Mouse (Mus musculus) spleen, adult 2 months (tissue): Measurements from ENCODE around the gene Lrrk1. TPM values are rescaled to one million over a fixed set of nuclear protein-coding genes. Genes with fewer than 3 reads are reported as not detected.
A peak's percentile ranks its signal among the peaks of the same experiment; 100 is the strongest.

Source experiments
- DNase-seq, 2 experiments: peaks; one replicate each; pipeline versions ENCODE4 v3.0.0 to v3.0.0-alpha.2; 2012 to 2021; ENCODE audit warnings: low spot score in 2 of 2, low read depth in 1 of 2
- H3K27ac ChIP-seq: fragments of 200-500 bp; 2 replicates; pipeline ENCODE4 v1.5.1; 2012; ENCODE audit warnings: low read length, inconsistent platforms; ENCODE audit not compliant: insufficient read depth
- H3K27me3 ChIP-seq: fragments of 200-500 bp; 2 replicates; pipeline ENCODE4 v1.6.1; 2012; ENCODE audit warnings: mild to moderate bottlenecking, moderate library complexity, low read length, inconsistent platforms; ENCODE audit not compliant: control insufficient read depth, insufficient read depth
- H3K36me3 ChIP-seq: fragments of 200-500 bp; 2 replicates; pipeline ENCODE4 v1.6.1; 2012; ENCODE audit warnings: mild to moderate bottlenecking, low read length, inconsistent platforms; ENCODE audit not compliant: control insufficient read depth, insufficient read depth
- H3K4me1 ChIP-seq: fragments of 200-500 bp; 2 replicates; pipeline ENCODE4 v1.6.1; 2011; ENCODE audit warnings: inconsistent platforms; ENCODE audit not compliant: control insufficient read depth, insufficient read depth, insufficient read length
- H3K4me3 ChIP-seq: fragments of 200-500 bp; 2 replicates; pipeline ENCODE4 v1.5.1; 2011; ENCODE audit warnings: mild to moderate bottlenecking, inconsistent platforms; ENCODE audit not compliant: insufficient read depth, insufficient read length; ENCODE audit errors: extremely low read depth
- CTCF ChIP-seq: fragments of 200-500 bp; IDR thresholded peaks from 2 replicates; pipeline ENCODE4 v1.5.1; 2011; ENCODE audit warnings: mild to moderate bottlenecking, inconsistent platforms; ENCODE audit not compliant: insufficient read depth, insufficient read length, insufficient replicate concordance; ENCODE audit errors: extremely low read depth
- POLR2A ChIP-seq: fragments of 200-500 bp; IDR thresholded peaks from 2 replicates; pipeline ENCODE4 v1.6.1; 2011; ENCODE audit warnings: low read depth, low read length, inconsistent platforms
- WGBS: fragments of 180-500 bp; shearing (Covaris S2); methylation state at CpG from one replicate; pipeline ENCODE4 v1.1.7; 2018; 5-methylcytosine and 5-hydroxymethylcytosine counted together
- polyA plus RNA-seq: library from polyadenylated mRNA; depleted of rRNA; stranded (reverse); fragments of >200 nt; gene quantifications from 2 replicates; pipeline ENCODE4 v1.2.3, GENCODE M21; 2012

Lrrk1 gene
- polyA plus RNA-seq, 1 experiment = 45.8 TPM

GRCm38 (mm10) chr7:66309950-66310669 lies 78.0 kb downstream of the Lrrk1 start:
- H3K4me3 ChIP-seq = no peak overlapping the region
- WGBS = 49% methylated on average over 7 of the region's 7 CpGs
- peak overlapping the region; percentile 14; the same call in 1 of the 2 replicates for H3K27ac ChIP-seq
- peaks cover 9% of the 10 kb centered on the region; the same call in 1 of the 2 replicates for H3K36me3 ChIP-seq
- no peaks in the 10 kb centered on the region for H3K27me3 ChIP-seq
- DNase-seq = peak; percentile 22 to 23
- H3K4me1 ChIP-seq = no peaks in the 10 kb centered on the region
- TF ChIP-seq POLR2A (no peak), CTCF (peak; percentile 86; the same call in 1 of the 2 replicates)

GRCm38 (mm10) chr7:66309240-66309949 lies 78.8 kb downstream of the Lrrk1 start:
- no peak overlapping the region for H3K27ac ChIP-seq
- TF ChIP-seq CTCF = no peak
- no peak for TF ChIP-seq POLR2A
- H3K4me1 ChIP-seq = no peaks in the 10 kb centered on the region
- 62% methylated on average over 5 of the region's 5 CpGs for WGBS
- no peaks in the 10 kb centered on the region for H3K27me3 ChIP-seq
- no peak overlapping the region for H3K4me3 ChIP-seq
- DNase-seq = no peak
- peaks cover 9% of the 10 kb centered on the region; the same call in 1 of the 2 replicates for H3K36me3 ChIP-seq

- Histone ChIP-seq H3K27ac (no peak overlapping the region), H3K4me1 (peaks cover 2% of the 10 kb centered on the region; the same call in 1 of the 2 replicates), H3K27me3 (no peaks in the 10 kb centered on the region), H3K36me3 (peaks cover 9% of the 10 kb centered on the region; the same call in 1 of the 2 replicates), H3K4me3 (no peak overlapping the region)
- TF ChIP-seq POLR2A = no peak
- no peak for TF ChIP-seq CTCF
- 88% methylated on average over 13 of the region's 13 CpGs for WGBS
- no peak for DNase-seq
Measured at GRCm38 (mm10) chr7:66308581-66309239, 79.4 kb downstream of the Lrrk1 start.

GRCm38 (mm10) chr7:66307791-66308190 lies 80.4 kb downstream of the Lrrk1 start:
- DNase-seq = no peak
- TF ChIP-seq POLR2A = no peak
- TF ChIP-seq CTCF = no peak
- H3K36me3 ChIP-seq = peaks cover 9% of the 10 kb centered on the region; the same call in 1 of the 2 replicates
- H3K4me3 ChIP-seq = no peak overlapping the region
- H3K4me1 ChIP-seq = peaks cover 2% of the 10 kb centered on the region; the same call in 1 of the 2 replicates
- WGBS = 91% methylated on average over 2 of the region's 2 CpGs
- no peaks in the 10 kb centered on the region for H3K27me3 ChIP-seq
- H3K27ac ChIP-seq = no peak overlapping the region

- Histone ChIP-seq H3K4me3 (no peak overlapping the region), H3K4me1 (peaks cover 2% of the 10 kb centered on the region; the same call in 1 of the 2 replicates), H3K36me3 (peaks cover 11% of the 10 kb centered on the region), H3K27ac (no peak overlapping the region), H3K27me3 (no peaks in the 10 kb centered on the region)
- no peak for TF ChIP-seq POLR2A
- TF ChIP-seq CTCF = no peak
- DNase-seq = no peak
- WGBS = 91% methylated on average over 16 of the region's 16 CpGs
Measured at GRCm38 (mm10) chr7:66305714-66306198, 82.4 kb downstream of the Lrrk1 start.

GRCm38 (mm10) chr7:66304993-66305713 lies 83.0 kb downstream of the Lrrk1 start:
- Histone ChIP-seq H3K4me3 (no peak overlapping the region), H3K36me3 (peaks cover 11% of the 10 kb centered on the region), H3K27ac (no peak overlapping the region), H3K27me3 (no peaks in the 10 kb centered on the region), H3K4me1 (peaks cover 2% of the 10 kb centered on the region; the same call in 1 of the 2 replicates)
- 72% methylated on average over 8 of the region's 8 CpGs for WGBS
- TF ChIP-seq POLR2A = no peak
- no peak for TF ChIP-seq CTCF
- no peak for DNase-seq
